Mouse (Mus musculus) liver, embryonic 14.5 days (tissue): ENCODE data around the gene Trim62.
A peak's percentile ranks its signal among the peaks of the same experiment; 100 is the strongest.

Experiments used
- CTCF ChIP-seq: IDR thresholded peaks from 2 replicates; pipeline ENCODE4 v1.5.1; 2016; ENCODE audit warnings: antibody characterized with exemption, low read depth, control low read depth
- EP300 ChIP-seq: IDR thresholded peaks from 2 replicates; pipeline ENCODE4 v1.6.1; 2016; ENCODE audit warnings: antibody characterized with exemption, low read depth

DNA sequence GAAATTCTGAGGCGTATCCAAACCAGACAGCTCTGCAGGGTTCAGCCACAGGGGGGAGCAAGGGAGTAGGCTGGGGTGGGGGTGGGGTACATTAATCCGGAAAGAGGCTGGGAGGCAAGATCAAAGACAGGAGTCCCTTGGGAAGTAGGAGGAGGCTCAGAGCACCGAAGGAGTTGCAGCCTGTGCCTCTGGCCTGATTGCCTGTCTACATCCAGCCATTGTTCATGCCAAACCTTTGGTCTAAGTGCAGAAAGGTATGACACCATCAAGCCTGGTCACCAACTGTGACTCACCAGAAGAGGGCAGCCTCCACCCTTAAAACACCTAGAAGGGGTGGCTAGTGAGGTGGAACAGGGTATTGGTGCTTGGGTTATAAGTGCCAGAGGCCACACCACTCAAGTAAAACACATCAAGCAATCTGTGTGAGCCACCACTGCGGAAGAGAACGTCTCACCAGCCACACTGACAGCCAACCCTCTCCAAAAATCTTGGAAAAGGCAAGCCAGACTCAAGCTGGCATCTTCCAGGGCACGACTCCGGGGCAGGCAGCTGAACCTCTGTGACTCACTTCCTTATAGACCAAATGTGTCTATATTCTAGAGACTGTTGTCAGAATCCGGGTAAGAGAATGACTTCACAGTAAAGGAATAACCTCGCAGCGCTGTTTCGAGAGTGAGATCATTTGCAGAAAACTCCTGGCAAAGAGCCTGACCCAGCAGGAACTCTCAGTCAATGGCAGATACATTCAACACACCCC, 74.0 kb downstream of the Trim62 start:
- no peak for TF ChIP-seq EP300
- peak; percentile 70 for TF ChIP-seq CTCF
